11 mouse cellular contexts compared by ENCODE assay signal in the genomic region with DNA sequence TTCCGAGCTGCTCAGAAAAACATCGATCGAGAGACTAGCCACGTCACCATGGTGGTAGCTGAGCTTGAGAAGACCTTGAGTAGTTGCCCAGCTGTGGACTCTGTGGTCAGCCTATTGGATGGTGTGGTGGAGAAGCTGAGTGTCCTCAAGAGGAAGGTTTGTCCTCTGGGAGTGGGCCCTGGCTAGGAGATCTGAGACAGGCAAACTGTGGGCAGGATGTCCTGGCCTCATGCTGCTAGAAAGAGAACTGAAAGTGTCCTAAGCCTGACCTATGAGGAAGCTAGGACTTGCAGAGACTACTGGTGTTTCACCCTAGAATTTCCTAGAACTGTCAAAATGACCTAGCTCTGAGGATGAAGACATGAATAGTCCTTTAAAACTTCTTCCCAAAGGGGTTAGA. TPM values are rescaled to one million over a fixed set of nuclear protein-coding genes. Genes with fewer than 3 reads are reported as not detected.
A peak's percentile ranks its signal among the peaks of the same experiment; 100 is the strongest.
DNase-seq lines count a peak whose midpoint lies in the region; ATAC-seq and TF ChIP-seq lines count a peak whose summit lies in the region.
"Had no signal": no experiment of that assay in that cellular context is flagged by ENCODE, and none has a peak within 500 bp of the region (broad histone marks: within the 10 kb centered on the region; RNA-seq: fewer than 3 reads in every experiment).

No protein-coding gene starts in this region.

- no peaks in the 10 kb centered on the region for H3K27me3 ChIP-seq in midbrain, embryonic 11.5 days (ENCODE audit: control insufficient read depth, insufficient read depth, low read length)
- no peaks in the 10 kb centered on the region for H3K27me3 ChIP-seq in midbrain, postnatal 0 days (ENCODE audit: insufficient read depth, low read length)
- H3K27me3 ChIP-seq in forebrain, embryonic 16.5 days (replicated peaks; ENCODE audit: control insufficient read depth, insufficient read depth, low read length) = no peaks in the 10 kb centered on the region
- H3K27me3 ChIP-seq: neural tube, embryonic 15.5 days had no signal

- 97% methylated on average over 4 of the region's 4 CpGs for WGBS in midbrain, embryonic 11.5 days
- WGBS in midbrain, postnatal 0 days = 95% methylated on average over 4 of the region's 4 CpGs
- 99% methylated on average over 4 of the region's 4 CpGs for WGBS in forebrain, embryonic 16.5 days

- no peak overlapping the region for H3K4me3 ChIP-seq in midbrain, embryonic 11.5 days (ENCODE audit: low read depth, low read length)
- H3K4me3 ChIP-seq in midbrain, postnatal 0 days (ENCODE audit: low read depth, low read length) = no peak overlapping the region
- no peak overlapping the region for H3K4me3 ChIP-seq in forebrain, embryonic 16.5 days (replicated peaks; ENCODE audit: low read length)
- H3K4me3 ChIP-seq: midbrain, embryonic 10.5 days; neural tube, embryonic 15.5 days had no signal

- no peaks in the 10 kb centered on the region; the same call in 1 of the 2 replicates for H3K4me1 ChIP-seq in midbrain, embryonic 11.5 days (ENCODE audit: control insufficient read depth, insufficient read depth, low read length)
- no peaks in the 10 kb centered on the region for H3K4me1 ChIP-seq in midbrain, postnatal 0 days (ENCODE audit: insufficient read depth, low read length)
- H3K4me1 ChIP-seq in forebrain, embryonic 16.5 days (replicated peaks; ENCODE audit: control insufficient read depth, insufficient read depth, low read length) = no peaks in the 10 kb centered on the region
- H3K4me1 ChIP-seq: neural tube, embryonic 15.5 days had no signal

- no peaks in the 10 kb centered on the region for H3K9me3 ChIP-seq in midbrain, embryonic 11.5 days (ENCODE audit: control insufficient read depth, low read length)
- H3K9me3 ChIP-seq in midbrain, postnatal 0 days (ENCODE audit: low read length) = no peaks in the 10 kb centered on the region
- H3K9me3 ChIP-seq in forebrain, embryonic 16.5 days (ENCODE audit: control insufficient read depth, low read length) = no peaks in the 10 kb centered on the region
- H3K9me3 ChIP-seq: midbrain, embryonic 10.5 days; neural tube, embryonic 15.5 days had no signal

- no peak overlapping the region for H3K27ac ChIP-seq in midbrain, embryonic 11.5 days (ENCODE audit: low read depth, low read length)
- no peak overlapping the region for H3K27ac ChIP-seq in midbrain, postnatal 0 days (ENCODE audit: low read depth, low read length)
- H3K27ac ChIP-seq in forebrain, embryonic 16.5 days (ENCODE audit: low read length) = no peak overlapping the region
- H3K27ac ChIP-seq: midbrain, embryonic 10.5 days; neural tube, embryonic 15.5 days had no signal

- H3K36me3 ChIP-seq in midbrain, embryonic 11.5 days (ENCODE audit: control insufficient read depth, insufficient read depth, low read length) = peaks cover 9% of the 10 kb centered on the region; the same call in 1 of the 2 replicates
- H3K36me3 ChIP-seq in midbrain, postnatal 0 days (ENCODE audit: insufficient read depth, low read length) = peaks cover 28% of the 10 kb centered on the region
- H3K36me3 ChIP-seq in forebrain, embryonic 16.5 days (ENCODE audit: control insufficient read depth, insufficient read depth) = peaks cover 24% of the 10 kb centered on the region

- ATAC-seq in midbrain, embryonic 11.5 days (ENCODE audit: low FRiP score) = no peak
- no peak for ATAC-seq in midbrain, postnatal 0 days (ENCODE audit: low FRiP score)
- peak; percentile 98 for ATAC-seq in granulocyte monocyte progenitor cell, adult 5-6 weeks (replicated peaks; ENCODE audit: poor library complexity, severe bottlenecking)
- ATAC-seq in forebrain, embryonic 16.5 days = no peak

- no peak for TF ChIP-seq CTCF in midbrain, postnatal 0 days (IDR thresholded peaks at IDR 0.05)

- DNase-seq in heart, adult 9 months (ENCODE audit: low spot score in 2 of 2) = peak; percentile 26 to 59
- DNase-seq in heart, postnatal 4 days = no peak
- DNase-seq in midbrain, embryonic 11.5 days (ENCODE audit: low spot score, missing footprints) = peak; percentile 28
- DNase-seq in midbrain, postnatal 0 days (ENCODE audit: low spot score) = no peak
- peak; percentile 27 for DNase-seq in skeletal muscle tissue, adult 2 months (ENCODE audit: low read depth, low spot score)
- no peak for DNase-seq in thymus, postnatal 14 days
- DNase-seq: left cerebral cortex, postnatal 4 days had no signal

- H3K4me2 ChIP-seq in midbrain, embryonic 11.5 days = no peak overlapping the region
- H3K4me2 ChIP-seq in midbrain, postnatal 0 days (ENCODE audit: low read depth, low read length, poor library complexity, severe bottlenecking) = no peak overlapping the region
- no peak overlapping the region for H3K4me2 ChIP-seq in forebrain, embryonic 16.5 days (ENCODE audit: low read length)
- H3K4me2 ChIP-seq: neural tube, embryonic 15.5 days had no signal

- H3K9ac ChIP-seq in midbrain, embryonic 11.5 days (ENCODE audit: low read length) = no peak overlapping the region
- no peak overlapping the region for H3K9ac ChIP-seq in midbrain, postnatal 0 days (replicated peaks; ENCODE audit: low read length, poor library complexity, severe bottlenecking)
- H3K9ac ChIP-seq in forebrain, embryonic 16.5 days (replicated peaks; ENCODE audit: low read depth, low read length) = no peak overlapping the region
- H3K9ac ChIP-seq: neural tube, embryonic 15.5 days had no signal

RNA-seq across cellular contexts. Expression of a gene that starts 19.9 kb away (rescaled TPM):
- 1 to 10 TPM; 6.3 to 6.7 TPM for total RNA-seq in heart, postnatal 4 days (2021)
- 5.8 and 6.1 TPM in 2 replicates for polyA plus RNA-seq in midbrain, embryonic 11.5 days (2014; fragmentation: Nextera tagmentation; extraction: Ambion mirVana)
- total RNA-seq in midbrain, postnatal 0 days (2014; rRNA removed) = 9.5 and 11.8 TPM in 2 replicates
- 7.7 and 9.5 TPM in 2 replicates for polyA plus RNA-seq in midbrain, postnatal 0 days (2015; fragmentation: Nextera tagmentation; extraction: Ambion mirVana)
- total RNA-seq in granulocyte monocyte progenitor cell, adult 5-6 weeks (2014; fragmentation: Nextera tagmentation) = 7.0 and 9.5 TPM in 2 replicates
- 5.8 and 6.6 TPM in 2 replicates for total RNA-seq in granulocyte monocyte progenitor cell, adult 5-6 weeks (2017)
- 8.7 and 9.0 TPM in 2 replicates for polyA plus RNA-seq in forebrain, embryonic 16.5 days (2015; fragmentation: Nextera tagmentation; extraction: Ambion mirVana)

RNA-seq across cellular contexts. Expression of a gene that starts 23.2 kb away (rescaled TPM):
- total RNA-seq in heart, postnatal 4 days (2021) = 100 to 1,000 TPM; 148 to 159 TPM
- polyA plus RNA-seq in midbrain, embryonic 11.5 days (2014; fragmentation: Nextera tagmentation; extraction: Ambion mirVana) = 149 and 157 TPM in 2 replicates
- 136 and 137 TPM in 2 replicates for total RNA-seq in midbrain, postnatal 0 days (2014; rRNA removed)
- 122 and 129 TPM in 2 replicates for polyA plus RNA-seq in midbrain, postnatal 0 days (2015; fragmentation: Nextera tagmentation; extraction: Ambion mirVana)
- 46.0 and 68.6 TPM in 2 replicates for total RNA-seq in granulocyte monocyte progenitor cell, adult 5-6 weeks (2014; fragmentation: Nextera tagmentation)
- 204 and 205 TPM in 2 replicates for total RNA-seq in granulocyte monocyte progenitor cell, adult 5-6 weeks (2017)
- 106 and 113 TPM in 2 replicates for polyA plus RNA-seq in forebrain, embryonic 16.5 days (2015; fragmentation: Nextera tagmentation; extraction: Ambion mirVana)

Comparison
In these comparisons a context has a peak if more than half of its experiments do, and no peak if none do; other contexts are left out.
1. DNase-seq: peak in heart, adult 9 months (2 of 2), midbrain, embryonic 11.5 days (single experiment) and skeletal muscle tissue, adult 2 months (single experiment); none in heart, postnatal 4 days (single experiment), midbrain, postnatal 0 days (single experiment) and thymus, postnatal 14 days (single experiment).